Mouse (Mus musculus): Measurements from ENCODE around the gene 2900026A02Rik.

2900026A02Rik gene

GRCm38 (mm10) chr5:113210314-113210713 lies 10.7 kb downstream of the 2900026A02Rik start:
- no peak for DNase-seq

GRCm38 (mm10) chr5:113209898-113210297 lies 11.1 kb downstream of the 2900026A02Rik start:
- DNase-seq, result no peak

GRCm38 (mm10) chr5:113209401-113209750 lies 11.7 kb downstream of the 2900026A02Rik start:
- DNase-seq, result no peak

GRCm38 (mm10) chr5:113208622-113209400 lies 12.2 kb downstream of the 2900026A02Rik start:
- DNase-seq, result no peak

- no peak for DNase-seq
Observed at GRCm38 (mm10) chr5:113208048-113208447, 13.0 kb downstream of the 2900026A02Rik start.

- no peak for DNase-seq
Observed at GRCm38 (mm10) chr5:113206670-113207352, 14.2 kb downstream of the 2900026A02Rik start.

GRCm38 (mm10) chr5:113204193-113204592 lies 16.8 kb downstream of the 2900026A02Rik start:
- no peak for DNase-seq

- DNase-seq, result no peak
Observed at GRCm38 (mm10) chr5:113199772-113200134, 21.3 kb downstream of the 2900026A02Rik start.

GRCm38 (mm10) chr5:113199126-113199771 lies 21.8 kb downstream of the 2900026A02Rik start:
- DNase-seq, result no peak

GRCm38 (mm10) chr5:113196916-113197794 lies 23.9 kb downstream of the 2900026A02Rik start:
- DNase-seq, result no peak

GRCm38 (mm10) chr5:113195907-113196306 lies 25.1 kb downstream of the 2900026A02Rik start:
- DNase-seq, result no peak

GRCm38 (mm10) chr5:113195451-113195850 lies 25.6 kb downstream of the 2900026A02Rik start:
- DNase-seq, result no peak

GRCm38 (mm10) chr5:113193762-113194161 lies 27.3 kb downstream of the 2900026A02Rik start:
- no peak for DNase-seq

GRCm38 (mm10) chr5:113191901-113192300 lies 29.1 kb downstream of the 2900026A02Rik start:
- DNase-seq, result no peak

GRCm38 (mm10) chr5:113190558-113190957 lies 30.5 kb downstream of the 2900026A02Rik start:
- no peak for DNase-seq

- DNase-seq, result no peak
Observed at GRCm38 (mm10) chr5:113181441-113181840, 39.6 kb downstream of the 2900026A02Rik start.

GRCm38 (mm10) chr5:113180755-113181154 lies 40.3 kb downstream of the 2900026A02Rik start:
- DNase-seq, result no peak

- DNase-seq, result peak; percentile 65 to 70
Observed at GRCm38 (mm10) chr5:113179843-113180682, 41.0 kb downstream of the 2900026A02Rik start.

GRCm38 (mm10) chr5:113179451-113179842 lies 41.6 kb downstream of the 2900026A02Rik start:
- no peak for DNase-seq

- DNase-seq, result no peak
Observed at GRCm38 (mm10) chr5:113175976-113176375, 45.1 kb downstream of the 2900026A02Rik start.

GRCm38 (mm10) chr5:113174916-113175692 lies 45.9 kb downstream of the 2900026A02Rik start:
- DNase-seq, result peak; percentile 43 to 51
